19 mouse cellular contexts compared by ENCODE assay signal in genomic region chr2:91044727-91045126, GRCm38 (mm10). TPM values are rescaled to one million over a fixed set of nuclear protein-coding genes. Genes with fewer than 3 reads are reported as not detected.
DNase-seq lines count a peak whose midpoint lies in the region; ATAC-seq and TF ChIP-seq lines count a peak whose summit lies in the region.
"Had no signal": no experiment of that assay in that cellular context is flagged by ENCODE, and none has a peak within 500 bp of the region (broad histone marks: within the 10 kb centered on the region; RNA-seq: fewer than 3 reads in every experiment).

No protein-coding gene starts in this region.

- ATAC-seq in midbrain, postnatal 0 days (ENCODE audit: low FRiP score): no peak
- no peak for ATAC-seq in kidney, embryonic 16.5 days (ENCODE audit: low FRiP score, low TSS enrichment)
- ATAC-seq: inflammation-experienced regulatory T-cells, adult 6 months had no signal

- no peak overlapping the region for H3K4me3 ChIP-seq in heart, embryonic 10.5 days
- no peak overlapping the region for H3K4me3 ChIP-seq in midbrain, embryonic 10.5 days
- H3K4me3 ChIP-seq in midbrain, postnatal 0 days (ENCODE audit: low read depth, low read length): no peak overlapping the region
- no peak overlapping the region for H3K4me3 ChIP-seq in kidney, embryonic 16.5 days (ENCODE audit: low read length)
- H3K4me3 ChIP-seq: embryonic facial prominence, embryonic 12.5 days; midbrain, embryonic 12.5 days had no signal

- H3K36me3 ChIP-seq in heart, embryonic 10.5 days: no peaks in the 10 kb centered on the region
- H3K36me3 ChIP-seq in midbrain, embryonic 10.5 days: no peaks in the 10 kb centered on the region
- no peaks in the 10 kb centered on the region for H3K36me3 ChIP-seq in midbrain, postnatal 0 days (ENCODE audit: insufficient read depth, low read length)
- no peaks in the 10 kb centered on the region for H3K36me3 ChIP-seq in kidney, embryonic 16.5 days (ENCODE audit: insufficient read depth, low read length)
- H3K36me3 ChIP-seq: embryonic facial prominence, embryonic 12.5 days; midbrain, embryonic 12.5 days had no signal

- peak overlapping the region; percentile 66 for H3K27ac ChIP-seq in heart, embryonic 10.5 days
- H3K27ac ChIP-seq in midbrain, embryonic 10.5 days (replicated peaks): peak overlapping the region; percentile 61; the same call in 1 of the 2 replicates
- H3K27ac ChIP-seq in midbrain, postnatal 0 days (ENCODE audit: low read depth, low read length): no peak overlapping the region
- no peak overlapping the region for H3K27ac ChIP-seq in kidney, embryonic 16.5 days (ENCODE audit: low read length)
- H3K27ac ChIP-seq: embryonic facial prominence, embryonic 12.5 days; midbrain, embryonic 12.5 days; stomach, postnatal 0 days had no signal

- intact Hi-C loops in heart, postnatal 10 days (cut with DNase I): no loop called here

- WGBS in heart, embryonic 10.5 days: 66% methylated on average over 13 of the region's 13 CpGs
- WGBS in midbrain, embryonic 10.5 days: 79% methylated on average over 13 of the region's 13 CpGs
- whole genome bisulfite sequencing in midbrain, postnatal 0 days: 79% methylated on average over 13 of the region's 13 CpGs
- 76% methylated on average over 13 of the region's 13 CpGs for WGBS in kidney, embryonic 16.5 days

- H3K9ac ChIP-seq in midbrain, postnatal 0 days (replicated peaks; ENCODE audit: low read length, poor library complexity, severe bottlenecking): no peak overlapping the region
- no peak overlapping the region for H3K9ac ChIP-seq in kidney, embryonic 16.5 days (replicated peaks; ENCODE audit: low read length)
- H3K9ac ChIP-seq: embryonic facial prominence, embryonic 12.5 days; midbrain, embryonic 12.5 days had no signal

- H3K9me3 ChIP-seq in heart, embryonic 10.5 days: no peaks in the 10 kb centered on the region
- no peaks in the 10 kb centered on the region for H3K9me3 ChIP-seq in midbrain, embryonic 10.5 days (replicated peaks)
- no peaks in the 10 kb centered on the region for H3K9me3 ChIP-seq in midbrain, postnatal 0 days (ENCODE audit: low read length)
- no peaks in the 10 kb centered on the region for H3K9me3 ChIP-seq in kidney, embryonic 16.5 days (ENCODE audit: low read length)
- H3K9me3 ChIP-seq: embryonic facial prominence, embryonic 12.5 days; midbrain, embryonic 12.5 days had no signal

- no peak for TF ChIP-seq CTCF in midbrain, postnatal 0 days (IDR thresholded peaks at IDR 0.05)

- H3K4me1 ChIP-seq in heart, embryonic 10.5 days: peaks cover 15% of the 10 kb centered on the region
- H3K4me1 ChIP-seq in midbrain, embryonic 10.5 days: peaks cover 26% of the 10 kb centered on the region
- no peaks in the 10 kb centered on the region for H3K4me1 ChIP-seq in midbrain, postnatal 0 days (ENCODE audit: insufficient read depth, low read length)
- H3K4me1 ChIP-seq in kidney, embryonic 16.5 days (ENCODE audit: insufficient read depth, low read length): peaks cover 4% of the 10 kb centered on the region; the same call in 1 of the 2 replicates
- H3K4me1 ChIP-seq: embryonic facial prominence, embryonic 12.5 days; midbrain, embryonic 12.5 days had no signal

- H3K4me2 ChIP-seq in midbrain, postnatal 0 days (ENCODE audit: low read depth, low read length, poor library complexity, severe bottlenecking): no peak overlapping the region
- no peak overlapping the region for H3K4me2 ChIP-seq in kidney, embryonic 16.5 days (replicated peaks; ENCODE audit: low read depth, low read length)
- H3K4me2 ChIP-seq: embryonic facial prominence, embryonic 12.5 days; midbrain, embryonic 12.5 days had no signal

- H3K27me3 ChIP-seq in heart, embryonic 10.5 days (ENCODE audit: insufficient read depth, poor library complexity, severe bottlenecking): no peaks in the 10 kb centered on the region
- H3K27me3 ChIP-seq in midbrain, embryonic 10.5 days (ENCODE audit: low read depth, poor library complexity, severe bottlenecking): no peaks in the 10 kb centered on the region
- H3K27me3 ChIP-seq in midbrain, postnatal 0 days (ENCODE audit: insufficient read depth, low read length): no peaks in the 10 kb centered on the region
- H3K27me3 ChIP-seq in kidney, embryonic 16.5 days (ENCODE audit: insufficient read depth, low read length): no peaks in the 10 kb centered on the region
- H3K27me3 ChIP-seq: embryonic facial prominence, embryonic 12.5 days; midbrain, embryonic 12.5 days had no signal

- DNase-seq in heart, embryonic 10.5 days (ENCODE audit: low spot score): no peak
- no peak for DNase-seq in heart, postnatal 10 days
- no peak for DNase-seq in midbrain, embryonic 10.5 days (ENCODE audit: low spot score)
- DNase-seq in midbrain, postnatal 0 days (ENCODE audit: low spot score): no peak
- DNase-seq in ZHBTc4 (ENCODE audit: low read depth, low spot score): peak; percentile 39
- DNase-seq in cerebellum, adult 9-11 months: no peak
- DNase-seq: cerebellum, adult 11 months; cerebellum, postnatal 10 days; gastrocnemius, postnatal 10 days; kidney, adult 2 months; kidney, postnatal 10 days; lung, postnatal 4 days; right cerebral cortex, postnatal 14 days had no signal

RNA-seq across cellular contexts. Expression of gene Psmc3, which starts 9.1 kb away (rescaled TPM):
- 315 and 334 TPM in 2 replicates for polyA plus RNA-seq in heart, embryonic 10.5 days (2016; fragmentation: Nextera tagmentation; extraction: Ambion mirVana)
- 100 to 1,000 TPM; 221 to 245 TPM for total RNA-seq in heart, postnatal 10 days (2021)
- 363 TPM in 2 replicates for polyA plus RNA-seq in midbrain, embryonic 10.5 days (2016; fragmentation: Nextera tagmentation; extraction: Ambion mirVana)
- total RNA-seq in midbrain, postnatal 0 days (2014; rRNA removed): 166 and 183 TPM in 2 replicates
- 245 and 253 TPM in 2 replicates for polyA plus RNA-seq in midbrain, postnatal 0 days (2015; fragmentation: Nextera tagmentation; extraction: Ambion mirVana)
- polyA plus RNA-seq in kidney, embryonic 16.5 days (2015; fragmentation: Nextera tagmentation; extraction: Ambion mirVana): 357 and 361 TPM in 2 replicates

RNA-seq across cellular contexts. Expression of gene Rapsn, which starts 9.3 kb away (rescaled TPM):
- 6.6 and 13.8 TPM in 2 replicates for polyA plus RNA-seq in heart, embryonic 10.5 days (2016; fragmentation: Nextera tagmentation; extraction: Ambion mirVana)
- total RNA-seq in heart, postnatal 10 days (2021): 10 to 100 TPM; 15.4 to 19.8 TPM
- polyA plus RNA-seq in midbrain, embryonic 10.5 days (2016; fragmentation: Nextera tagmentation; extraction: Ambion mirVana): 1.7 and 2.0 TPM in 2 replicates
- total RNA-seq in midbrain, postnatal 0 days (2014; rRNA removed): 1.7 and 2.4 TPM in 2 replicates
- polyA plus RNA-seq in midbrain, postnatal 0 days (2015; fragmentation: Nextera tagmentation; extraction: Ambion mirVana): 0.97 and 1.2 TPM in 2 replicates
- 2.4 and 3.0 TPM in 2 replicates for polyA plus RNA-seq in kidney, embryonic 16.5 days (2015; fragmentation: Nextera tagmentation; extraction: Ambion mirVana)
- total RNA-seq: liver, adult 2 months had no signal

RNA-seq across cellular contexts. Expression of gene Slc39a13, which starts 25.5 kb away (rescaled TPM):
- 32.6 and 37.5 TPM in 2 replicates for polyA plus RNA-seq in heart, embryonic 10.5 days (2016; fragmentation: Nextera tagmentation; extraction: Ambion mirVana)
- total RNA-seq in heart, postnatal 10 days (2021): 10 to 100 TPM; 27.7 to 31.9 TPM
- 20.5 and 26.3 TPM in 2 replicates for polyA plus RNA-seq in midbrain, embryonic 10.5 days (2016; fragmentation: Nextera tagmentation; extraction: Ambion mirVana)
- 34.1 and 40.3 TPM in 2 replicates for total RNA-seq in midbrain, postnatal 0 days (2014; rRNA removed)
- 22.7 and 26.3 TPM in 2 replicates for polyA plus RNA-seq in midbrain, postnatal 0 days (2015; fragmentation: Nextera tagmentation; extraction: Ambion mirVana)
- 44.6 and 57.9 TPM in 2 replicates for polyA plus RNA-seq in kidney, embryonic 16.5 days (2015; fragmentation: Nextera tagmentation; extraction: Ambion mirVana)

RNA-seq across cellular contexts. Expression of gene Spi1, which starts 37.5 kb away (rescaled TPM):
- polyA plus RNA-seq in heart, embryonic 10.5 days (2016; fragmentation: Nextera tagmentation; extraction: Ambion mirVana): 0.99 and 4.1 TPM in 2 replicates
- total RNA-seq in heart, postnatal 10 days (2021): 1 to 10 TPM; 2.3 to 3.0 TPM
- 3.6 and 5.6 TPM in 2 replicates for polyA plus RNA-seq in midbrain, embryonic 10.5 days (2016; fragmentation: Nextera tagmentation; extraction: Ambion mirVana)
- 4.4 and 10.0 TPM in 2 replicates for total RNA-seq in midbrain, postnatal 0 days (2014; rRNA removed)
- 4.0 and 4.2 TPM in 2 replicates for polyA plus RNA-seq in midbrain, postnatal 0 days (2015; fragmentation: Nextera tagmentation; extraction: Ambion mirVana)
- polyA plus RNA-seq in kidney, embryonic 16.5 days (2015; fragmentation: Nextera tagmentation; extraction: Ambion mirVana): 3.3 and 4.2 TPM in 2 replicates

Comparison
In these comparisons a context has a peak if more than half of its experiments do, and no peak if none do; other contexts are left out.
1. H3K27ac ChIP-seq: peak in heart, embryonic 10.5 days (single experiment) and midbrain, embryonic 10.5 days (single experiment); none in midbrain, postnatal 0 days (single experiment) and kidney, embryonic 16.5 days (single experiment).